Mouse (Mus musculus): ENCODE results near the gene Snf8. TPM values are rescaled to one million over a fixed set of nuclear protein-coding genes. Genes with fewer than 3 reads are reported as not detected.
A peak's percentile ranks its signal among the peaks of the same experiment; 100 is the strongest.

Gene Snf8
- polyA plus RNA-seq, 1 experiment from 2014 or later: 37.7 TPM

- 0 out of 2 replicates have a peak overlapping the region, but pooled peaks have one; percentile 15 for H3K9ac ChIP-seq (replicated peaks; ENCODE audit: low read length)
- DNase-seq (ENCODE audit: low spot score) (no peak), ATAC-seq (replicated peaks; ENCODE audit: insufficient number of reproducible peaks, low FRiP score, low TSS enrichment, low read depth) (no peak)
- H3K4me2 ChIP-seq (ENCODE audit: low read depth, low read length): peak overlapping the region; percentile 45
- H3K27me3 ChIP-seq (ENCODE audit: control insufficient read depth, insufficient read depth, low read length): no peaks in the 10 kb centered on the region
- H3K27ac ChIP-seq (replicated peaks; ENCODE audit: low read depth, low read length): no peak overlapping the region
- H3K4me1 ChIP-seq (ENCODE audit: control insufficient read depth, insufficient read depth, low read length): peaks cover 7% of the 10 kb centered on the region; the same call in 1 of the 2 replicates
- H3K4me3 ChIP-seq (ENCODE audit: low read depth, low read length): peak overlapping the region; percentile 27
- no peaks in the 10 kb centered on the region for H3K36me3 ChIP-seq (replicated peaks; ENCODE audit: control insufficient read depth, insufficient read depth, low read depth, low read length)
- no peaks in the 10 kb centered on the region for H3K9me3 ChIP-seq (replicated peaks; ENCODE audit: control insufficient read depth, low read length)
- 66% methylated on average over 13 of the region's 13 CpGs for WGBS
These were observed 41.8 kb downstream of the Snf8 start for GRCm38 (mm10) chr11:96076221-96077105.

GRCm38 (mm10) chr11:96080736-96081135, 46.1 kb downstream of the Snf8 start:
- 73% methylated on average over 5 of the region's 5 CpGs for WGBS
- ATAC-seq (replicated peaks; ENCODE audit: insufficient number of reproducible peaks, low FRiP score, low TSS enrichment, low read depth): no peak
- no peak overlapping the region for H3K4me2 ChIP-seq (ENCODE audit: low read depth, low read length)
- no peaks in the 10 kb centered on the region for H3K36me3 ChIP-seq (replicated peaks; ENCODE audit: control insufficient read depth, insufficient read depth, low read depth, low read length)
- no peaks in the 10 kb centered on the region for H3K9me3 ChIP-seq (replicated peaks; ENCODE audit: control insufficient read depth, low read length)
- H3K4me1 ChIP-seq (ENCODE audit: control insufficient read depth, insufficient read depth, low read length): no peaks in the 10 kb centered on the region
- H3K27me3 ChIP-seq (ENCODE audit: control insufficient read depth, insufficient read depth, low read length): no peaks in the 10 kb centered on the region
- no peak overlapping the region for H3K27ac ChIP-seq (replicated peaks; ENCODE audit: low read depth, low read length)
- no peak overlapping the region for H3K4me3 ChIP-seq (ENCODE audit: low read depth, low read length)
- H3K9ac ChIP-seq (replicated peaks; ENCODE audit: low read length): no peak overlapping the region
- no peak for DNase-seq (ENCODE audit: low spot score)

- Histone ChIP-seq H3K4me3 (ENCODE audit: low read depth, low read length) (no peak overlapping the region), H3K27me3 (ENCODE audit: control insufficient read depth, insufficient read depth, low read length) (no peaks in the 10 kb centered on the region), H3K4me1 (ENCODE audit: control insufficient read depth, insufficient read depth, low read length) (no peaks in the 10 kb centered on the region), H3K9me3 (replicated peaks; ENCODE audit: control insufficient read depth, low read length) (no peaks in the 10 kb centered on the region), H3K4me2 (ENCODE audit: low read depth, low read length) (no peak overlapping the region), H3K36me3 (replicated peaks; ENCODE audit: control insufficient read depth, insufficient read depth, low read depth, low read length) (no peaks in the 10 kb centered on the region), H3K9ac (replicated peaks; ENCODE audit: low read length) (no peak overlapping the region), H3K27ac (replicated peaks; ENCODE audit: low read depth, low read length) (no peak overlapping the region)
- DNase-seq (ENCODE audit: low spot score) (no peak), ATAC-seq (replicated peaks; ENCODE audit: insufficient number of reproducible peaks, low FRiP score, low TSS enrichment, low read depth) (no peak)
- 75% methylated on average over 3 of the region's 3 CpGs for WGBS
These were observed 48.0 kb downstream of the Snf8 start for GRCm38 (mm10) chr11:96082682-96083081.

GRCm38 (mm10) chr11:96087981-96088380, 53.3 kb downstream of the Snf8 start:
- H3K4me3 ChIP-seq (ENCODE audit: low read depth, low read length): no peak overlapping the region
- ATAC-seq (replicated peaks; ENCODE audit: insufficient number of reproducible peaks, low FRiP score, low TSS enrichment, low read depth) (no peak), DNase-seq (ENCODE audit: low spot score) (no peak)
- no peak overlapping the region for H3K4me2 ChIP-seq (ENCODE audit: low read depth, low read length)
- no peak overlapping the region for H3K9ac ChIP-seq (replicated peaks; ENCODE audit: low read length)
- H3K27ac ChIP-seq (replicated peaks; ENCODE audit: low read depth, low read length): no peak overlapping the region
- H3K36me3 ChIP-seq (replicated peaks; ENCODE audit: control insufficient read depth, insufficient read depth, low read depth, low read length): no peaks in the 10 kb centered on the region
- no peaks in the 10 kb centered on the region for H3K4me1 ChIP-seq (ENCODE audit: control insufficient read depth, insufficient read depth, low read length)
- no peaks in the 10 kb centered on the region; the same call in 1 of the 2 replicates for H3K27me3 ChIP-seq (ENCODE audit: control insufficient read depth, insufficient read depth, low read length)
- 84% methylated on average over 6 of the region's 6 CpGs for WGBS
- H3K9me3 ChIP-seq (replicated peaks; ENCODE audit: control insufficient read depth, low read length): 0 out of 2 replicates have a peak, but pooled peaks cover 4% of the 10 kb centered on the region

- 54% methylated on average over 2 of the region's 2 CpGs for WGBS
- H3K4me3 ChIP-seq (ENCODE audit: low read depth, low read length): no peak overlapping the region
- H3K9me3 ChIP-seq (replicated peaks; ENCODE audit: control insufficient read depth, low read length): 0 out of 2 replicates have a peak, but pooled peaks cover 4% of the 10 kb centered on the region
- ATAC-seq (replicated peaks; ENCODE audit: insufficient number of reproducible peaks, low FRiP score, low TSS enrichment, low read depth): no peak
- H3K9ac ChIP-seq (replicated peaks; ENCODE audit: low read length): no peak overlapping the region
- peak; percentile 45 for DNase-seq (ENCODE audit: low spot score)
- H3K4me1 ChIP-seq (ENCODE audit: control insufficient read depth, insufficient read depth, low read length): no peaks in the 10 kb centered on the region
- H3K36me3 ChIP-seq (replicated peaks; ENCODE audit: control insufficient read depth, insufficient read depth, low read depth, low read length): no peaks in the 10 kb centered on the region
- no peaks in the 10 kb centered on the region; the same call in 1 of the 2 replicates for H3K27me3 ChIP-seq (ENCODE audit: control insufficient read depth, insufficient read depth, low read length)
- H3K27ac ChIP-seq (replicated peaks; ENCODE audit: low read depth, low read length): no peak overlapping the region
- H3K4me2 ChIP-seq (ENCODE audit: low read depth, low read length): no peak overlapping the region
These were observed 56.4 kb downstream of the Snf8 start for GRCm38 (mm10) chr11:96091073-96091472.

- no peak overlapping the region for H3K4me3 ChIP-seq (ENCODE audit: low read depth, low read length)
- 40% methylated on average over 7 of the region's 7 CpGs for WGBS
- H3K9me3 ChIP-seq (replicated peaks; ENCODE audit: control insufficient read depth, low read length): 0 out of 2 replicates have a peak, but pooled peaks cover 4% of the 10 kb centered on the region
- no peak overlapping the region for H3K9ac ChIP-seq (replicated peaks; ENCODE audit: low read length)
- H3K36me3 ChIP-seq (replicated peaks; ENCODE audit: control insufficient read depth, insufficient read depth, low read depth, low read length): no peaks in the 10 kb centered on the region
- H3K4me1 ChIP-seq (ENCODE audit: control insufficient read depth, insufficient read depth, low read length): no peaks in the 10 kb centered on the region
- no peak overlapping the region for H3K27ac ChIP-seq (replicated peaks; ENCODE audit: low read depth, low read length)
- no peaks in the 10 kb centered on the region; the same call in 1 of the 2 replicates for H3K27me3 ChIP-seq (ENCODE audit: control insufficient read depth, insufficient read depth, low read length)
- no peak for DNase-seq (ENCODE audit: low spot score)
- no peak for ATAC-seq (replicated peaks; ENCODE audit: insufficient number of reproducible peaks, low FRiP score, low TSS enrichment, low read depth)
- no peak overlapping the region for H3K4me2 ChIP-seq (ENCODE audit: low read depth, low read length)
These were observed 58.1 kb downstream of the Snf8 start for GRCm38 (mm10) chr11:96092674-96093291.

- WGBS: 13% methylated on average over 3 of the region's 3 CpGs
- H3K4me3 ChIP-seq (ENCODE audit: low read depth, low read length): no peak overlapping the region
These were observed 58.7 kb downstream of the Snf8 start for GRCm38 (mm10) chr11:96093361-96093760.

More at GRCm38 (mm10) chr11:96093361-96093760, 58.7 kb downstream of the Snf8 start:
- Histone ChIP-seq H3K4me2 (ENCODE audit: low read depth, low read length) (no peak overlapping the region), H3K27me3 (ENCODE audit: control insufficient read depth, insufficient read depth, low read length) (no peaks in the 10 kb centered on the region; the same call in 1 of the 2 replicates), H3K9me3 (replicated peaks; ENCODE audit: control insufficient read depth, low read length) (no peaks in the 10 kb centered on the region), H3K36me3 (replicated peaks; ENCODE audit: control insufficient read depth, insufficient read depth, low read depth, low read length) (no peaks in the 10 kb centered on the region), H3K9ac (replicated peaks; ENCODE audit: low read length) (no peak overlapping the region), H3K27ac (replicated peaks; ENCODE audit: low read depth, low read length) (no peak overlapping the region), H3K4me1 (ENCODE audit: control insufficient read depth, insufficient read depth, low read length) (no peaks in the 10 kb centered on the region)
- ATAC-seq (replicated peaks; ENCODE audit: insufficient number of reproducible peaks, low FRiP score, low TSS enrichment, low read depth) (no peak), DNase-seq (ENCODE audit: low spot score) (peak; percentile 68)

All from embryonic facial prominence, embryonic 11.5 days (tissue).